Mouse (Mus musculus) heart, embryonic 11.5 days (tissue): Measurements from ENCODE around the gene Gm5938. TPM values are rescaled to one million over a fixed set of nuclear protein-coding genes. Genes with fewer than 3 reads are reported as not detected.

Experiments used
- ATAC-seq: fragments of 200-750 bp; cut with Nextera tagmentation; replicated peaks from 2 replicates; pipeline ENCODE4 v1.8.0; 2017; ENCODE audit warnings: moderate library complexity; ENCODE audit not compliant: insufficient number of reproducible peaks, low FRiP score, low TSS enrichment
- H3K27ac ChIP-seq: fragments of 300-500 bp; sonication (generic); 2 replicates; pipeline ENCODE4 v1.5.1; 2014; ENCODE audit warnings: mild to moderate bottlenecking, low read depth, low read length
- H3K27me3 ChIP-seq: fragments of 300-500 bp; sonication (generic); 2 replicates; pipeline ENCODE4 v1.6.1; 2014; ENCODE audit warnings: mild to moderate bottlenecking, low read length, mixed read lengths; ENCODE audit not compliant: control insufficient read depth, insufficient read depth
- H3K36me3 ChIP-seq: fragments of 300-500 bp; sonication (generic); 2 replicates; pipeline ENCODE4 v1.6.1; 2014; ENCODE audit warnings: mild to moderate bottlenecking, low read length, moderate library complexity, mixed read lengths; ENCODE audit not compliant: control insufficient read depth, insufficient read depth
- H3K4me1 ChIP-seq: fragments of 300-500 bp; sonication (generic); 2 replicates; pipeline ENCODE4 v1.6.1; 2014; ENCODE audit warnings: low read length; ENCODE audit not compliant: control insufficient read depth, insufficient read depth
- H3K4me2 ChIP-seq: fragments of 300-500 bp; sonication (generic); 2 replicates; pipeline ENCODE4 v1.6.1; 2014; ENCODE audit warnings: mild to moderate bottlenecking, moderate library complexity
- H3K4me3 ChIP-seq: fragments of 300-500 bp; sonication (generic); 2 replicates; pipeline ENCODE4 v1.5.1; 2014; ENCODE audit warnings: low read depth, low read length
- H3K9ac ChIP-seq: fragments of 300-500 bp; sonication (generic); 2 replicates; pipeline ENCODE4 v1.6.1; 2014; ENCODE audit warnings: mild to moderate bottlenecking, low read depth, low read length, moderate library complexity
- H3K9me3 ChIP-seq: fragments of 300-500 bp; sonication (generic); replicated peaks from 2 replicates; pipeline ENCODE4 v1.6.1; 2016; ENCODE audit warnings: low read length; ENCODE audit not compliant: control insufficient read depth
- WGBS: fragments of 180-500 bp; shearing (Covaris S2); extraction: QIAGEN DNeasy Blood & Tissue Kit; methylation state at CpG from one replicate; pipeline ENCODE4 v1.1.7; 2014; ENCODE audit not compliant: insufficient replicate concordance; 5-methylcytosine and 5-hydroxymethylcytosine counted together
- polyA plus RNA-seq: library from polyadenylated mRNA; unstranded; fragments of >200 nt; fragmentation: Nextera tagmentation; extraction: Ambion mirVana; gene quantifications from 2 replicates; pipeline ENCODE4 v1.2.1, GENCODE M21; 2014

Gm5938 gene
- polyA plus RNA-seq = not detected in 2 replicates

DNA sequence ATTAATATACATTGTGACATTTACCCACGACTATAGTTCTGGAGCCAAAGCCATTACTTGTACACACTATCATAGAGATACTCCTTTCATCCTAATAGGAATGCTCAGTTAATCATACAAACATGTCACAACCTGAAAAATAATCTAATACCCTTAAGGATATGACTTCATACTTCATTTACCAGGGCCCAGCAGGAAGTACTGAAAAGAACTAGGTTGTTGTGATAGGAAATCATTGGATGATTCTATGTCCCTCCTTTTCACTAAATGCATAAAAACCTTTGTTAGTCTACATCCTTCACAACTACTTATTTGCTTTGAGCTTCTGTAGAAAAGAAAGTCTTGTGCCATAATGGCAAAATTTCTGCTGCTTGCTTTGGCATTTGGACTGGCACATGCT lies at the start of gene Gm5938:
Gene Gm5938, plus strand, starts transcription at position 301 of the 400 bp plus-strand sequence.
- no peak within 1 kb of the TSS for H3K9ac ChIP-seq
- no peak within 1 kb of the TSS for H3K4me2 ChIP-seq
- H3K4me3 ChIP-seq = no peak within 1 kb of the TSS
- no peak within 1 kb of the TSS for H3K27ac ChIP-seq
- no peaks in the 10 kb centered on the region for H3K27me3 ChIP-seq
- ATAC-seq = no peak
- H3K9me3 ChIP-seq = no peaks in the 10 kb centered on the region
- H3K4me1 ChIP-seq = no peaks in the 10 kb centered on the region
- H3K36me3 ChIP-seq = no peaks in the 10 kb centered on the region
- 57% methylated on average over 1 of the region's 1 CpGs for WGBS

DNA sequence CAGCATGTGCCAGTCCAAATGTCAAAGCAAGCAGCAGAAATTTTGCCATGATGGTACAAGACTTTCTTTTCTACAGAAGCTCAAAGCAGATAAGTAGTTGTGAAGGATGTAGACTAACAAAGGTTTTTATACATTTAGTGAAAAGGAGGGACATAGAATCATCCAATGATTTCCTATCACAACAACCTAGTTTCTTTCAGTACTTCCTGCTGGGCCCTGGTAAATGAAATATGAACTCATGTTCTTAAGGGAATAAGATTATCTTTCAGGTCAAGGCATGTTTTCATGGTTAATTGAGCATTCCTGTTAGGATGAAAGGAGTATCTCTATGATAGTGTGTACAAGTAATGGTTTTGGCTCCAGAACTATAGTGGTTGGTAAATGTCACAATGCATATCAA lies 34.0 kb upstream of the Gm5938 start, which contains the start of gene Obp1a:
Gene Obp1a, minus strand, starts transcription at position 101 of the 400 bp plus-strand sequence.
- ATAC-seq = no peak
- no peaks in the 10 kb centered on the region for H3K36me3 ChIP-seq
- no peak within 1 kb of the TSS for H3K4me2 ChIP-seq
- H3K4me1 ChIP-seq = no peaks in the 10 kb centered on the region
- no peak within 1 kb of the TSS for H3K4me3 ChIP-seq
- no peak within 1 kb of the TSS for H3K27ac ChIP-seq
- no peaks in the 10 kb centered on the region for H3K27me3 ChIP-seq
- H3K9me3 ChIP-seq = no peaks in the 10 kb centered on the region
- H3K9ac ChIP-seq = no peak within 1 kb of the TSS

Other genes starting within 250 kb of the Gm5938 start
- gene 5430402E10Rik, start 200.4 kb upstream of the Gm5938 start, polyA plus RNA-seq = not detected in 2 replicates
- gene Obp1a, start 34.1 kb upstream of the Gm5938 start, polyA plus RNA-seq = not detected in 2 replicates
- gene Obp1b, start 61.3 kb downstream of the Gm5938 start, polyA plus RNA-seq = not detected in 2 replicates
- gene Gm14743, start 120.5 kb downstream of the Gm5938 start, polyA plus RNA-seq = not detected in 2 replicates
- gene 4930480E11Rik, start 244.2 kb downstream of the Gm5938 start, polyA plus RNA-seq = not detected in 2 replicates